Mouse (Mus musculus) stomach, postnatal 0 days (tissue): ENCODE measurements around the gene Lgals4.

Experiments used
- CTCF ChIP-seq: IDR thresholded peaks from 2 replicates; pipeline ENCODE4 v1.5.1; 2016; ENCODE audit warnings: antibody characterized with exemption, low read depth, mild to moderate bottlenecking, moderate library complexity
- EP300 ChIP-seq: optimal IDR thresholded peaks from 2 replicates; pipeline ENCODE3; 2016; ENCODE audit warnings: antibody characterized with exemption

DNA sequence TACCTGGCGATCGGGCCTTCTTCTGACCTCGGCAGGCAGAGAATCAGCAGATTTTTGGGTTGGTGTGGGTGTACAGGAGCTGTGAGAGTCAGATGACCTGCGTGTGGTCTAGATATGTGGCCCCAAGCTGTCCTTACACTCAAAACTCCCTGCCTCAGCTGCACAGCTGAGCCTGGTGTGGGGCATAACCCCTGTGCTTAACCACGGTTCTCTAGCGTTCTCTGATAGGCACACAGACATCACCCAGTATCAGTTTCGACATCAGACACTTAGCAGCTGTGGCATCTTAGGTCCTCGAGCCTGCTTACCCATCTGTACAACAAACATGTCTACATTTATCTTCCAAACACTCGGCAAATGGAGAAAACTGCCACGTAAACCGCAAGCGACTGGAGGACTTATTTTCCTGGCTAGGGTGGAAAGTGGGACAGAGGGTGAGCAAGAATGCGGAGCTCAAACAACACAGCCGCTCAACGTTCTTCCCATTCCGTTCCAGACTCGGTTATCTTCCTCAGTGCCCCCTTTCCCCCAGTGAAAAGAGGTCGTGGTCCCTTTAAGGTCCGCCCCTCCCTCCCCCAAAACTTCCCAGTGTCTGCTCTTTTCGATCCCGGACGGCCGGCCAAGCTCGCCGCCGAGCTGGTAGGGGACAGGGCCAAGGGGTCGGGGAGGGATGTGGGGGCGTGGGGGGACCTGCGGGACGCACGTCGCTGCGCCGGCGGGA, 25.3 kb upstream of the Lgals4 start, which contains the start of gene Hnrnpl:
- TF ChIP-seq CTCF (no peak), EP300 (no peak)
